7 mouse cellular contexts compared by ENCODE assay signal in the genomic region with DNA sequence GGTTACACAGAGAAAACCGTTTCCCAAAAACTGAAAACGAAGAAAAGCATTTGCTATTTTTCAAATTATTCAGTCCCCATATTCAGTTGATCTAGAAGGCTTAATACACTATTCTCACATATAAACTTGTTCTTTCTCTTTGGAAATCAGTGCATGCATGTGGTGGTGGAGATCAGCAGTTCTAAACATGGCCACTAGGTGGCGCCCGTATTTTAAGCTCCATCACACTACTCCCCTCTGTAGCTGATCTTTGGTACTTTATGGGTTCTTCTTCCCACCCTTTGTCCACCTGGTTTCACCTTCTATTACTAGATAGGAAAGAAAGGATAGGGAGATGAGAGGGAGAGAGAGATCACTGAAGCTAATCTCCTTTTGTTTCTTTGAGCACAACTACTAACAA. TPM values are rescaled to one million over a fixed set of nuclear protein-coding genes. Genes with fewer than 3 reads are reported as not detected.
A peak's percentile ranks its signal among the peaks of the same experiment; 100 is the strongest.
DNase-seq lines count a peak whose midpoint lies in the region.

No protein-coding gene starts in this region.

- no peak overlapping the region for H3K4me3 ChIP-seq in heart, embryonic 10.5 days

- peaks cover 94% of the 10 kb centered on the region for H3K36me3 ChIP-seq in heart, embryonic 10.5 days

- H3K27ac ChIP-seq in heart, embryonic 10.5 days = no peak overlapping the region

- H3K4me1 ChIP-seq in heart, embryonic 10.5 days = 0 out of 2 replicates have a peak, but pooled peaks cover 11% of the 10 kb centered on the region

- no peaks in the 10 kb centered on the region for H3K27me3 ChIP-seq in heart, embryonic 10.5 days (ENCODE audit: insufficient read depth, poor library complexity, severe bottlenecking)

- DNase-seq in ES-CJ7 (ENCODE audit: low read depth, low spot score) = peak; percentile 82
- peak; percentile 59 to 91 for DNase-seq in adrenal gland, adult (ENCODE audit: inconsistent age in 2 of 2, low spot score in 1 of 2)
- peak; percentile 90 for DNase-seq in embryo, embryonic 10.5 days (ENCODE audit: low spot score)
- peak; percentile 84 for DNase-seq in heart, embryonic 10.5 days (ENCODE audit: low spot score)
- peak; percentile 72 for DNase-seq in layer of hippocampus, adult 9-10 months (ENCODE audit: low spot score)
- peak; percentile 56 to 75 for DNase-seq in lung, postnatal 4 days
- peak; percentile 76 for DNase-seq in right cerebral cortex, postnatal 14 days

- H3K9me3 ChIP-seq in heart, embryonic 10.5 days = no peaks in the 10 kb centered on the region

- WGBS in heart, embryonic 10.5 days = 18% methylated on average over 4 of the region's 4 CpGs

RNA-seq across cellular contexts. Expression of a gene that starts 12.4 kb away (rescaled TPM):
- 14.6 and 16.5 TPM in 2 replicates for polyA plus RNA-seq in heart, embryonic 10.5 days (2016; fragmentation: Nextera tagmentation; extraction: Ambion mirVana)

RNA-seq across cellular contexts. Expression of a gene that starts 18.1 kb away (rescaled TPM):
- 72.0 and 81.4 TPM in 2 replicates for polyA plus RNA-seq in heart, embryonic 10.5 days (2016; fragmentation: Nextera tagmentation; extraction: Ambion mirVana)

RNA-seq across cellular contexts. Expression of a gene that starts 37.1 kb away (rescaled TPM):
- 13.2 and 20.0 TPM in 2 replicates for polyA plus RNA-seq in heart, embryonic 10.5 days (2016; fragmentation: Nextera tagmentation; extraction: Ambion mirVana)
